Mouse (Mus musculus) limb, embryonic 10.5 days (tissue): ENCODE data around the gene Invs. TPM values are rescaled to one million over a fixed set of nuclear protein-coding genes. Genes with fewer than 3 reads are reported as not detected.

ENCODE experiments used
- DNase-seq: peaks from one replicate; pipeline ENCODE4 v3.0.0-alpha.2; 2017; ENCODE audit warnings: low spot score
- H3K27ac ChIP-seq: fragments of 300-500 bp; sonication (generic); 2 replicates; pipeline ENCODE4 v1.5.1; 2016; ENCODE audit warnings: mild to moderate bottlenecking
- H3K27me3 ChIP-seq: fragments of 300-500 bp; sonication (generic); 2 replicates; pipeline ENCODE4 v1.6.1; 2016; ENCODE audit warnings: low read depth, mild to moderate bottlenecking; ENCODE audit not compliant: poor library complexity, severe bottlenecking
- H3K36me3 ChIP-seq: fragments of 300-500 bp; sonication (generic); 2 replicates; pipeline ENCODE4 v1.6.1; 2016; ENCODE audit warnings: mild to moderate bottlenecking, moderate library complexity
- H3K4me1 ChIP-seq: fragments of 300-500 bp; sonication (generic); 2 replicates; pipeline ENCODE4 v1.6.1; 2016
- H3K4me3 ChIP-seq: fragments of 300-500 bp; sonication (generic); 2 replicates; pipeline ENCODE4 v1.5.1; 2016; ENCODE audit warnings: mild to moderate bottlenecking, moderate library complexity
- H3K9me3 ChIP-seq: fragments of 300-500 bp; sonication (generic); replicated peaks from 2 replicates; pipeline ENCODE4 v1.6.1; 2016; ENCODE audit warnings: mild to moderate bottlenecking
- WGBS: fragments of 180-500 bp; shearing (Covaris S2); methylation state at CpG from one replicate; pipeline ENCODE4 v1.1.7; 2016; 5-methylcytosine and 5-hydroxymethylcytosine counted together
- polyA plus RNA-seq: library from polyadenylated mRNA; unstranded; fragments of >200 nt; fragmentation: Nextera tagmentation; extraction: Ambion mirVana; gene quantifications from 2 replicates; pipeline ENCODE4 v1.2.1, GENCODE M21; 2016

The Invs gene
- polyA plus RNA-seq, result 8.4 and 12.1 TPM in 2 replicates

GRCm38 (mm10) chr4:48279498-48280134 is at the start of gene Invs, which contains the start of gene Erp44:
TSS of gene Invs (plus strand) at chr4:48279760.
TSS of gene Erp44 (minus strand) at chr4:48279558.
- no peaks in the 10 kb centered on the region; the same call in 1 of the 2 replicates for H3K36me3 ChIP-seq
- H3K4me1 ChIP-seq, result peaks cover 10% of the 10 kb centered on the region
- WGBS, result under 1% methylated on average over 41 of the region's 41 CpGs
- DNase-seq, result peak; percentile 91
- peak within 1 kb of the TSS; percentile 96 for H3K27ac ChIP-seq
- H3K27me3 ChIP-seq, result no peaks in the 10 kb centered on the region
- H3K9me3 ChIP-seq, result no peaks in the 10 kb centered on the region
- H3K4me3 ChIP-seq, result peak within 1 kb of the TSS; percentile 94

DNA sequence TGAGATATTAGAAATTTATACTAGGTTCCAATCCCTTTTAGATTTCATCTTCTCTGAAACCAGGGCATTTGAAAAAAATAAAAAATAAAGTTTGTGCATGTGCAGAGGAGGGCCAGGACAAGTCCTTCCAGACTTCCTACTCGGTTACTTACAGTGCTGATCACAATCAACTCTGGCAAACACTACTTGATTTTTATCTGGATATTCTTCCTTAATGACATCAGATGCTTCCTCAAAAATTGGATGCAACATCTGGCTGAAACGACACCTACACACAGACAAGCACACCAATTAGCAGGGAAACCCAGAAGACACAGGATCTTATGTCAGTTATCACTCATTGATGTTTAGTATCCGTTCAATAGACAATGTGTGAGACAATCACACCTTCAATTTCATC is 42.8 kb upstream of the Invs start:
- WGBS, result 88% methylated on average over 3 of the region's 3 CpGs

GRCm38 (mm10) chr4:48239046-48239445 is 40.5 kb upstream of the Invs start:
- H3K36me3 ChIP-seq, result peaks cover 19% of the 10 kb centered on the region
- WGBS, result 92% methylated on average over 4 of the region's 4 CpGs

More for the DNA sequence above, 42.8 kb upstream of the Invs start:
- no peak for DNase-seq
- H3K4me3 ChIP-seq, result no peak overlapping the region
- no peaks in the 10 kb centered on the region for H3K9me3 ChIP-seq
- H3K4me1 ChIP-seq, result no peaks in the 10 kb centered on the region
- no peak overlapping the region for H3K27ac ChIP-seq
- H3K27me3 ChIP-seq, result no peaks in the 10 kb centered on the region
- peaks cover 19% of the 10 kb centered on the region for H3K36me3 ChIP-seq

GRCm38 (mm10) chr4:48242482-48242881 is 37.1 kb upstream of the Invs start:
- Histone ChIP-seq H3K36me3 (0 out of 2 replicates have a peak, but pooled peaks cover 2% of the 10 kb centered on the region), H3K4me3 (no peak overlapping the region), H3K27ac (no peak overlapping the region), H3K4me1 (no peaks in the 10 kb centered on the region), H3K27me3 (no peaks in the 10 kb centered on the region), H3K9me3 (no peaks in the 10 kb centered on the region)
- DNase-seq, result no peak
- WGBS, result 94% methylated on average over 4 of the region's 4 CpGs

More at GRCm38 (mm10) chr4:48239046-48239445, 40.5 kb upstream of the Invs start:
- Histone ChIP-seq H3K27me3 (no peaks in the 10 kb centered on the region), H3K27ac (no peak overlapping the region), H3K4me3 (no peak overlapping the region), H3K9me3 (no peaks in the 10 kb centered on the region), H3K4me1 (no peaks in the 10 kb centered on the region)
- no peak for DNase-seq

- no peak for DNase-seq
- H3K9me3 ChIP-seq, result no peaks in the 10 kb centered on the region
- no peak overlapping the region for H3K4me3 ChIP-seq
- no peaks in the 10 kb centered on the region for H3K36me3 ChIP-seq
- H3K27me3 ChIP-seq, result no peaks in the 10 kb centered on the region
- 63% methylated on average over 1 of the region's 1 CpGs for WGBS
- no peak overlapping the region for H3K27ac ChIP-seq
- H3K4me1 ChIP-seq, result no peaks in the 10 kb centered on the region
Measured at GRCm38 (mm10) chr4:48243737-48244136, 35.8 kb upstream of the Invs start.

- Histone ChIP-seq H3K9me3 (no peaks in the 10 kb centered on the region), H3K4me1 (no peaks in the 10 kb centered on the region), H3K27me3 (no peaks in the 10 kb centered on the region), H3K4me3 (no peak overlapping the region), H3K27ac (no peak overlapping the region), H3K36me3 (no peaks in the 10 kb centered on the region)
- WGBS, result 96% methylated on average over 2 of the region's 2 CpGs
- DNase-seq, result no peak
Measured at GRCm38 (mm10) chr4:48244280-48244679, 35.3 kb upstream of the Invs start.

DNA sequence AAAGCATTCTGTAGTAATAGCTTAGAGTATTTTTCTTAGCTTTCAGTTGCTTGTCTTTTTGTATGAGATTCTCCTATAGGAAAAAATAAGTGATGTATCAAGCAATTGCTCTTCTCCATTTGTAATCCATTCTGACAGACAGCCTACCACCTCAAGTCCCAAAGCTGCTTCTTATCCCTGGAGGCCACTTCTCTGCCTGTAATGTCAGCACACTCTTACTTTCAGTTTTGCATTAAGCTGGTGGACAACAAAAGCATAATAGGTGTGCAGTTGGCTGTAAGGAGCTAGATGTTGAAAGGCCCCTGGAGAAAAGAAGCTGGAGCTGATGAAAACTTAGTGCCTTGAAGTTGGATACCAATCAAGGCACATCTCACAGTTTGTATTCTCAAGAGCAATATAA is 26.3 kb upstream of the Invs start:
- Histone ChIP-seq H3K27ac (no peak overlapping the region), H3K4me1 (no peaks in the 10 kb centered on the region), H3K4me3 (no peak overlapping the region), H3K36me3 (no peaks in the 10 kb centered on the region), H3K27me3 (no peaks in the 10 kb centered on the region), H3K9me3 (no peaks in the 10 kb centered on the region)
- no peak for DNase-seq

GRCm38 (mm10) chr4:48258045-48258444 is 21.5 kb upstream of the Invs start:
- H3K9me3 ChIP-seq, result no peaks in the 10 kb centered on the region
- DNase-seq, result no peak
- WGBS, result 94% methylated on average over 3 of the region's 3 CpGs
- H3K4me3 ChIP-seq, result no peak overlapping the region
- no peaks in the 10 kb centered on the region for H3K36me3 ChIP-seq
- no peaks in the 10 kb centered on the region for H3K27me3 ChIP-seq
- H3K27ac ChIP-seq, result no peak overlapping the region
- no peaks in the 10 kb centered on the region for H3K4me1 ChIP-seq

DNA sequence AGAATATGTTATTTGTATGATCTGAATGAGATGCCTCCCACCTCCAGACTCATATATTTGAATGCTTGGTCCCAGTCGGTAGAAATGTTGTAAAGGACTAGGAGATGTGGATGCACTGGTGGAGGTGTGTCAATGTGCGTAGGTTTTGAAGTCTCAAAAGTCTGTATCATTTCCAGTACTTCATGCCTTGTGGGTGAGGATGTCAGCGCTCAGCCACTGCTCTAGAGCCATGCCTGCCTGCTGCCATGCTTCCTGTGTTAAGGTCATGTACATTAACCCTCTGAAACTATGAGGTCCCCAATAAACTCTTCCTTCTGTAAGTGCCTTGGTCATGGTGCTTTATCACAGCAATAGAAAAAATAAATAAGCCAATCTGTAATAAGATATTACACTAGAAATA is 11.9 kb upstream of the Invs start:
- H3K4me3 ChIP-seq, result no peak overlapping the region
- H3K27me3 ChIP-seq, result no peaks in the 10 kb centered on the region
- no peak overlapping the region for H3K27ac ChIP-seq
- H3K9me3 ChIP-seq, result no peaks in the 10 kb centered on the region
- no peaks in the 10 kb centered on the region for H3K4me1 ChIP-seq
- 91% methylated on average over 3 of the region's 3 CpGs for WGBS
- DNase-seq, result no peak
- H3K36me3 ChIP-seq, result no peaks in the 10 kb centered on the region

- Histone ChIP-seq H3K4me1 (no peaks in the 10 kb centered on the region), H3K36me3 (no peaks in the 10 kb centered on the region), H3K27ac (no peak overlapping the region), H3K4me3 (no peak overlapping the region), H3K27me3 (no peaks in the 10 kb centered on the region), H3K9me3 (no peaks in the 10 kb centered on the region)
- 88% methylated on average over 1 of the region's 1 CpGs for WGBS
- no peak for DNase-seq
Measured at GRCm38 (mm10) chr4:48268127-48268526, 11.4 kb upstream of the Invs start.

- no peak for DNase-seq
Measured at GRCm38 (mm10) chr4:48270532-48270931, 9.0 kb upstream of the Invs start.

GRCm38 (mm10) chr4:48271838-48272237 is 7.7 kb upstream of the Invs start:
- no peaks in the 10 kb centered on the region for H3K9me3 ChIP-seq
- H3K27me3 ChIP-seq, result no peaks in the 10 kb centered on the region
- no peaks in the 10 kb centered on the region for H3K4me1 ChIP-seq
- 47% methylated on average over 5 of the region's 5 CpGs for WGBS
- DNase-seq, result no peak
- H3K4me3 ChIP-seq, result no peak overlapping the region
- peaks cover 5% of the 10 kb centered on the region; the same call in 1 of the 2 replicates for H3K36me3 ChIP-seq
- no peak overlapping the region for H3K27ac ChIP-seq

More at GRCm38 (mm10) chr4:48270532-48270931, 9.0 kb upstream of the Invs start:
- Histone ChIP-seq H3K4me3 (no peak overlapping the region), H3K9me3 (no peaks in the 10 kb centered on the region), H3K4me1 (no peaks in the 10 kb centered on the region), H3K36me3 (peaks cover 5% of the 10 kb centered on the region; the same call in 1 of the 2 replicates), H3K27ac (no peak overlapping the region), H3K27me3 (no peaks in the 10 kb centered on the region)

DNA sequence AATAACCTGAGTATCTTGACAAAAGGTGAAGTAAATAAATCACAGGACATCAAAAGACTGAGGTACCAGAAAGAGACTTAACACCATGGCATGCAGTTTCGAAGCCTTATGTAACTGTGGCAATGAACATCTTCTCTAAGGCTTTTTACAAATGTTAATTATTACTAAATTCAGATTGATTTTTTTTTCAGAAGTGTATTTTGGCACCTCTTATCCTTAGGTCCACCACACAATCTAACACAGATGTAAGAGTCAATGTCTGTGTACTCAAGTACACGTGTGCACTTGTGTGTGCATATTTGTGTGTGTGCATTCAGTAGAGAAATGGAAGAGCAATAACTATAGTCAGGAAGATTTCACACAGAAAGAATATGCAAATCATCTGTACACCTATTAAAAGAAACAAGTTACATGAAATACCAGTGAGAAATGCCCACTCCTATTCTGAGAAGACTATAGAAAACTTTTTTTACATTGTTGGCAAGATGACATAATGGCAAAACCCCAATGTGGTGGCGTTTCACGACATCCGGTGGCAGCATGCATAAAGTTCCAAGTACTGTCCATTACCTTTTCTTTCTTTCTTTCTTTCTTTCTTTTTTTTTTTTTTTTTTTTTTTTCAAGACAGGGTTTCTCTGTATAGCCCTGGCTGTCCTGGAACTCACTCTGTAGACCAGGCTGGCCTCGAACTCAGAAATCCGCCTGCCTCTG is 6.3 kb upstream of the Invs start:
- WGBS, result 97% methylated on average over 7 of the region's 7 CpGs
- H3K36me3 ChIP-seq, result peaks cover 5% of the 10 kb centered on the region; the same call in 1 of the 2 replicates
- no peak overlapping the region for H3K27ac ChIP-seq
- peaks cover 1% of the 10 kb centered on the region for H3K4me1 ChIP-seq
- H3K27me3 ChIP-seq, result no peaks in the 10 kb centered on the region
- H3K4me3 ChIP-seq, result no peak overlapping the region
- no peaks in the 10 kb centered on the region for H3K9me3 ChIP-seq
- DNase-seq, result no peak
